Mouse (Mus musculus) heart, adult 2 months (tissue): ENCODE measurements around the gene Insl3.

Source experiments
- CTCF ChIP-seq: fragments of 200-600 bp; IDR thresholded peaks from 2 replicates; pipeline ENCODE4 v1.8.1; 2022; ENCODE audit warnings: antibody characterized with exemption, mild to moderate bottlenecking, moderate library complexity
- EP300 ChIP-seq: fragments of 200-500 bp; IDR thresholded peaks from 2 replicates; pipeline ENCODE4 v1.6.1; 2011; ENCODE audit warnings: low read depth, low read length, control low read depth; ENCODE audit not compliant: insufficient read depth
- POLR2A ChIP-seq: fragments of 200-500 bp; IDR thresholded peaks from 2 replicates; pipeline ENCODE4 v1.6.1; 2011; ENCODE audit warnings: mild to moderate bottlenecking, low read depth, low read length, control low read depth; ENCODE audit not compliant: insufficient read depth

- no peak for TF ChIP-seq CTCF
- TF ChIP-seq POLR2A, result peak; percentile 60
- TF ChIP-seq EP300, result no peak
Measured at GRCm38 (mm10) chr8:71700493-71701269, 11.7 kb downstream of the Insl3 start.
